Mouse (Mus musculus): ENCODE data around the gene Pcdh10. TPM values are rescaled to one million over a fixed set of nuclear protein-coding genes. Genes with fewer than 3 reads are reported as not detected.

Pcdh10 gene
- polyA plus RNA-seq, 1 experiment from 2014 or later = 8.8 TPM

DNA sequence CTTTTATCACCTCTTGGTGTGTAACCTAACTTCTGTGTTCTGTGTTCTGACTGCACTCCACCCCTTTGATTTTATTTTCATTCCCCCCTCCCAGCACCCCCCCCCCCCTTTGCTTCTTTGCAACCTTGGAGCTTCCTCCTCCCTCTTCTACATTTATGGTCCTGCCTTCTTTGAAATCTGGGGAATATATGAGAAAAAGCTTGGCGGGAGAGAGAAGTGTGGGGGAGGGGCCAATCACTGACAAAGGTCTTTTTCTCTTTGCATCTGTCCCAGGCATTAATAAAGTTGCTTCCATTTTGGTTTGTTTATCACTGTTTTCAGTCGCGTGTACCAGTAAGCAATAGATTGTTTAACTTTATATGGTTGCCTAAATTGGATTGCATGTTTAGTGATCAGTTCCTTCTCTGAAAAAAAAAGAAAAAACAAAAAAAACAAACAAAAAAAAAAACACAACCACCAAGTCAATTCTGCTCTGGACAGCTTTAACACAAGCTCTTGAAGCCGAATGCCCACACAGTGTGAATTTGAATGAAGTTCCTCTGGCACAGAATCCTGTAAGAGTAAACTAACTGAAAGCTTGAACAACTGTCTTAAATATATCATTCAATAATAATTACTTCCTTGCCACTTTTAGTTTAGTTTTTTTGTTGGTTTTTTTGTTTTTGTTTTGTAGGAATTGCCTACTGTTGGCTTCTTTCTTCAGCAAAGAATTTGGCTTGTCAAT is 4.0 kb downstream of the Pcdh10 start:
- H3K4me3 ChIP-seq (replicated peaks) = peak overlapping the region; percentile 64
- peaks cover 38% of the 10 kb centered on the region for H3K27me3 ChIP-seq
- H3K27ac ChIP-seq = no peak overlapping the region
- H3K9me3 ChIP-seq = no peaks in the 10 kb centered on the region
- H3K9ac ChIP-seq (replicated peaks) = peak overlapping the region; percentile 58
- H3K36me3 ChIP-seq = no peaks in the 10 kb centered on the region
- ATAC-seq (ENCODE audit: insufficient number of reproducible peaks, insufficient read depth, low FRiP score, low TSS enrichment, low read depth) = no peak
- 23% methylated on average over 4 of the region's 4 CpGs for WGBS
- H3K4me2 ChIP-seq = peak overlapping the region; percentile 86
- peaks cover 24% of the 10 kb centered on the region for H3K4me1 ChIP-seq (replicated peaks)

- no peaks in the 10 kb centered on the region for H3K9me3 ChIP-seq
- H3K27ac ChIP-seq = no peak overlapping the region
- no peak for ATAC-seq (ENCODE audit: insufficient number of reproducible peaks, insufficient read depth, low FRiP score, low TSS enrichment, low read depth)
- H3K4me1 ChIP-seq (replicated peaks) = peaks cover 24% of the 10 kb centered on the region
- H3K9ac ChIP-seq (replicated peaks) = no peak overlapping the region
- peaks cover 33% of the 10 kb centered on the region for H3K27me3 ChIP-seq
- no peak overlapping the region for H3K4me3 ChIP-seq (replicated peaks)
- no peak overlapping the region for H3K4me2 ChIP-seq
- H3K36me3 ChIP-seq = no peaks in the 10 kb centered on the region
- 43% methylated on average over 2 of the region's 2 CpGs for WGBS
These were observed 5.6 kb downstream of the Pcdh10 start for GRCm38 (mm10) chr3:45383831-45384230.

DNA sequence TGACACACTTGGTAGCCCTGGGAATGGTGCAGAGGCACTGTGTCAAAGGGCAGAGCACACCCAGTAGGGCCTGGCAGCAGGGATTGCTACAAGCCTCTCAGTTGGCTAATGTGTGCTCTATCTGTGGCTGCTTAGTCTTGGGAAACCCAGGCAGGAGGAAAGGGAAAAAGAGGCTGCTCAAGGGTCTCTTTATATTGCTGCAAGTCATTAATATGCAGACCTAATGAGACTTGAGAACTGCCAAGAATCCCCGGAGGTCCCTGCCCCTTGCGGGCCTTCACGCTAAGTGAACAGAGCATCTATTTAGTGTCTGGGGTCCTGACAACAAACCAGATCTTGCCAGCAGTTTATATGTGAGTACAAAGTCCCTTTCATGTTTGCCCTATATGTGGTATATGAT is 6.8 kb downstream of the Pcdh10 start:
- ATAC-seq (ENCODE audit: insufficient number of reproducible peaks, insufficient read depth, low FRiP score, low TSS enrichment, low read depth) = no peak
- Histone ChIP-seq H3K4me3 (replicated peaks) (no peak overlapping the region), H3K9me3 (no peaks in the 10 kb centered on the region), H3K4me1 (replicated peaks) (peaks cover 13% of the 10 kb centered on the region), H3K27me3 (peaks cover 21% of the 10 kb centered on the region), H3K9ac (replicated peaks) (no peak overlapping the region), H3K36me3 (no peaks in the 10 kb centered on the region), H3K4me2 (no peak overlapping the region), H3K27ac (no peak overlapping the region)
- WGBS = 42% methylated on average over 3 of the region's 3 CpGs

DNA sequence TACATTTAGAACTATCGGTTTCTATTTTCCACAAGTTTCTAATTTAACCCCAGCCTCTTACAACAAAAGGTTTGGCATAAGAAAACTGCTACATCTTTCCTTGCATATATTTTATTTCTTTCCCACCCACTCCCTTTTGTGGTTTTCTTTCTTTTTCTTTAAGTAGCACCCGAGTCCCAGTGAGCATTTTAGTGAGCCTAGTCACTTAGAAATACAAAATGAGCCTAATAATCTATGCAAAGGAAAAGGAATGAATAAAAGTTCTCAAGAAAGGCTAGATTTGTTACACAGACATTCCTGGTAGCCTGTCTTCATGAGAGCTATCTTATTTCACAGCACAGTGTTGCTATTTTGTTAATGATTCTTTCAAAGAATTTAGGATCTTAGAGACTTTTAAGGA is 7.3 kb downstream of the Pcdh10 start:
- Histone ChIP-seq H3K4me3 (replicated peaks) (no peak overlapping the region), H3K27me3 (peaks cover 17% of the 10 kb centered on the region), H3K36me3 (no peaks in the 10 kb centered on the region), H3K4me2 (no peak overlapping the region), H3K27ac (no peak overlapping the region), H3K9me3 (no peaks in the 10 kb centered on the region), H3K4me1 (replicated peaks) (peaks cover 10% of the 10 kb centered on the region), H3K9ac (replicated peaks) (no peak overlapping the region)
- 59% methylated on average over 2 of the region's 2 CpGs for WGBS
- ATAC-seq (ENCODE audit: insufficient number of reproducible peaks, insufficient read depth, low FRiP score, low TSS enrichment, low read depth) = no peak

- Histone ChIP-seq H3K4me2 (no peak overlapping the region), H3K9ac (replicated peaks) (no peak overlapping the region), H3K36me3 (no peaks in the 10 kb centered on the region), H3K4me3 (replicated peaks) (no peak overlapping the region), H3K4me1 (replicated peaks) (peaks cover 6% of the 10 kb centered on the region), H3K9me3 (no peaks in the 10 kb centered on the region), H3K27ac (no peak overlapping the region), H3K27me3 (peaks cover 6% of the 10 kb centered on the region)
- 75% methylated on average over 2 of the region's 2 CpGs for WGBS
- ATAC-seq (ENCODE audit: insufficient number of reproducible peaks, insufficient read depth, low FRiP score, low TSS enrichment, low read depth) = no peak
These were observed 8.3 kb downstream of the Pcdh10 start for GRCm38 (mm10) chr3:45386512-45386911.

DNA sequence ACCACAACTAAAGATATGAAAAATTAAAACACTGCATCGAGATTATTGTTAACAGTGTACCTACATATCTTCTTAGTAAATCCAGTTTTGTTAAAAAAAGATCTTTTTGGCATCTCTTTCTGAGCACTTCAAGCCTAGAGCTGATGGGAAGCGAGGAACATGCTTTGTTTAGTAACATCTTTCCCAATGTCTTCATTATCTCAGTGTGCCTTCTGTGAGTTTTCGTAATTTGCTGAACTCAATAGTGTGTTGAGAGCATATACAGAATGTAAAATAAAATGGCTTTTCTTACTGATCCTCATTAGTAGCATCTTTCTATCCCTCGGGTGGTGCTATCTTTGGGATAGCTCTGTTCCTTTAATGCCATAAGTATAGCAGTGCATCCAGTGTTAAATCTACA is 18.9 kb downstream of the Pcdh10 start:
- Histone ChIP-seq H3K27ac (no peak overlapping the region), H3K9ac (replicated peaks) (no peak overlapping the region), H3K4me1 (replicated peaks) (no peaks in the 10 kb centered on the region), H3K9me3 (no peaks in the 10 kb centered on the region), H3K36me3 (no peaks in the 10 kb centered on the region), H3K4me2 (no peak overlapping the region), H3K27me3 (no peaks in the 10 kb centered on the region), H3K4me3 (replicated peaks) (no peak overlapping the region)
- WGBS = 87% methylated on average over 4 of the region's 4 CpGs
- ATAC-seq (ENCODE audit: insufficient number of reproducible peaks, insufficient read depth, low FRiP score, low TSS enrichment, low read depth) = no peak

GRCm38 (mm10) chr3:45403239-45403638 is 25.0 kb downstream of the Pcdh10 start:
- Histone ChIP-seq H3K36me3 (no peaks in the 10 kb centered on the region), H3K4me3 (replicated peaks) (no peak overlapping the region), H3K4me1 (replicated peaks) (no peaks in the 10 kb centered on the region), H3K4me2 (no peak overlapping the region), H3K27me3 (no peaks in the 10 kb centered on the region), H3K27ac (no peak overlapping the region), H3K9ac (replicated peaks) (no peak overlapping the region), H3K9me3 (no peaks in the 10 kb centered on the region)
- 84% methylated on average over 2 of the region's 2 CpGs for WGBS
- ATAC-seq (ENCODE audit: insufficient number of reproducible peaks, insufficient read depth, low FRiP score, low TSS enrichment, low read depth) = no peak

GRCm38 (mm10) chr3:45431691-45432090 is 53.5 kb downstream of the Pcdh10 start:
- Histone ChIP-seq H3K4me2 (no peak overlapping the region), H3K4me3 (replicated peaks) (no peak overlapping the region), H3K4me1 (replicated peaks) (no peaks in the 10 kb centered on the region), H3K9ac (replicated peaks) (no peak overlapping the region), H3K36me3 (no peaks in the 10 kb centered on the region), H3K27me3 (no peaks in the 10 kb centered on the region), H3K9me3 (no peaks in the 10 kb centered on the region), H3K27ac (no peak overlapping the region)
- ATAC-seq (ENCODE audit: insufficient number of reproducible peaks, insufficient read depth, low FRiP score, low TSS enrichment, low read depth) = no peak
- 41% methylated on average over 1 of the region's 1 CpGs for WGBS

GRCm38 (mm10) chr3:45432172-45432765 is 54.1 kb downstream of the Pcdh10 start:
- Histone ChIP-seq H3K4me3 (replicated peaks) (peak overlapping the region; percentile 23; the same call in 1 of the 2 replicates), H3K36me3 (no peaks in the 10 kb centered on the region), H3K27ac (no peak overlapping the region), H3K4me2 (peak overlapping the region; percentile 41), H3K27me3 (no peaks in the 10 kb centered on the region), H3K9me3 (no peaks in the 10 kb centered on the region), H3K9ac (replicated peaks) (no peak overlapping the region), H3K4me1 (replicated peaks) (no peaks in the 10 kb centered on the region)
- WGBS = 35% methylated on average over 11 of the region's 11 CpGs
- no peak for ATAC-seq (ENCODE audit: insufficient number of reproducible peaks, insufficient read depth, low FRiP score, low TSS enrichment, low read depth)
